Mouse (Mus musculus) telencephalon, adult 2 months (tissue): Measurements from ENCODE around the gene Gm49384.

Source experiments
- DNase-seq: peaks from one replicate; pipeline ENCODE4 v3.0.0-alpha.2; 2011; ENCODE audit warnings: low read depth, low spot score

Gene Gm49384

DNA sequence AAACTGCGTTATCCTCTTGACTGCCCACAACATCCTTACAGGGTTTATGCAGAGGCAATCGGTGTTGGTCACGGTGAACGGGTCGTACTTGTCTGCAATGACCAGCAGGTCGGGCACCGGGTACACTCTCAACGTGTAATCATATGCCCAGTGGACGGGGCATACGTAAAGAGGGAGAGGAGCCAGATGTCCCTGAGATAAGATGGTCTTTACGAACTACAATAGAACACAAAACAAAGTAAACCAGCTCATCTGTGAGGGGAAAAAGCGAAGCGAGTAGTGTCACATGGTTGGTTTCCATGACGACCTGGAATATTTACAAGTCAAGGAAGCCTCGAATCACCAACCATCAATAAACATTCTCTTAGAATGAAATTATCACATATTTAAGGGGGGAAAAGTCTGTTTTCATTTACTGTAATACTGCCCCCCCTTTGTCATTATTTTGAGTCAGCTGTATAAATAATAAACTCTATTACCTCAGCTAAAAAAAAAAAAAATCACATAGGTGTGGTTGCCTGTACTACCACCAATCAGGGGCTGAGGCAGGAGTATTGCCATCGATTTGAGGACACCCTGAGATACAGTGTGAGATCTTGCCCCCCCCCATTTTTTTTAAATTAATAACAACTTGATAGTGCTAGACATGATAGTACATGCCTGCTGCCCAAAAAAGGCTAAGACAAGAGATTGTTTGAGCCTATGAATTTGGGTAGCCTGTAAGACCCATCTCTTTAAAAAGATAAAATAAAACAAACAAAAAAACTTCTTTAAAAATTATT, at the start of gene Gm49384:
TSS of gene Gm49384 (minus strand) at position 216 of the 782 bp plus-strand sequence.
- DNase-seq, result no peak

DNA sequence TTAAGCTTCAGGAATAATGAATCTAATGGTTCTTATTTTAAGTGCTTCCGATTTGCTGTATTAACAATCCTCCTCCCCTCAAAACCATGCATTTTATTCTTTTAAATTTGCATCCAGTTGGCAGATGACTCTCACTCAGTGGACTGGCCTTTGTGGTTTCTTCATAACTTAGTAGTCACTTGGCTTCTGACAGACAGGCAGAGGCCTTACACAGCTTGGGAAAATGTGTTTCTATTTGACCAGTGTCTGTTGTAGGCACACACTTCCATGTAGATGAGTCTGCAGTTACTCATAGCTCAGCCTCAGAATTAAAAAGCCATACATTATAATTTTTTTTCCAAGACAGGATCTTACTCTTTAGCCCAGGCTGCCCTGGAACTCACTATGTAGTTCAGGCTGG, 49.7 kb upstream of the Gm49384 start:
- no peak for DNase-seq

GRCm38 (mm10) chr12:69250756-69251155, 46.7 kb upstream of the Gm49384 start:
- no peak for DNase-seq

GRCm38 (mm10) chr12:69249766-69250165, 45.7 kb upstream of the Gm49384 start:
- DNase-seq, result no peak

- peak; percentile 50 for DNase-seq
These were observed 37.8 kb upstream of the Gm49384 start for GRCm38 (mm10) chr12:69241771-69242431.

GRCm38 (mm10) chr12:69241405-69241770, 37.3 kb upstream of the Gm49384 start:
- DNase-seq, result no peak

GRCm38 (mm10) chr12:69240876-69241275, 36.8 kb upstream of the Gm49384 start, which contains the start of gene Klhdc1:
Gene Klhdc1 (plus strand): TSS chr12:69241176.
- DNase-seq, result peak; percentile 6

DNA sequence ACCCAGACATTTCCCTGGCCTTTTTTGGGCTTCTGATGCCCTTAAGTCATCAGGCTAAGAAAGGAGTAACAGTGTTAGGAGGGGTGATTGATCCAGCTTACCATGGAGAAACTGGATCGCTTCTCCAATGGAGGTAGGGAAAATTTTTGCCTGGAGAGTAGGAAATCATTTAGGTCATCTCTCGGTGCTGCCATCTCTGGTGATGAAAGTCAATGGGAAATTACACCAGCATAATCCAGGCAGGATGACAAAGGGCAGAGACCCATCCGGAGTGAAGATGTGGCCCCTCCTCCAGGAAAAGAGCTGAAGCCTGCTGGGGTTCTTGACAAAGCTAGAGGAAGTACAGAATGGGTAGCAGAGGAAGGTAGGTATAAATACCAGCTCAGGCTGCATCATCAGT, 34.2 kb upstream of the Gm49384 start:
- DNase-seq, result no peak

DNA sequence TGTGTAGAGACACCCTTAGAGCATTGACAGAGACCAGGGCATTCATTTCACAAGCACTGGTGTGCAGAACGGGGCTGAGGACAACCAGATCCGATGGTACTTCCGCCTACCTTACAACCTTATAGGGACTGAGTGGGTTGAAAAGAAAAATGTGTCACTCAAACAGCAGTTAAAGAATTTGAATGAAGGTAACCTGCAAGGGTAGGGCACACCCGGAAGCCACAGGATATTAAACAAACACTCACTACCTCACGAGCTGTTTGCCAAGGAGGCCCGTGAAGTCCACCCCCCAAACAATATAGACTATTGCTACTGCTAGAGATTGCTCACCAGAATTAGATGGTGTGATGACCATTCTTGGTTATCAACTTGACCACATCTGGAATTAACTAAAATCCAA, 31.7 kb upstream of the Gm49384 start:
- no peak for DNase-seq

GRCm38 (mm10) chr12:69229251-69229650, 25.2 kb upstream of the Gm49384 start:
- DNase-seq, result no peak

- peak; percentile 49 for DNase-seq
These were observed 23.9 kb upstream of the Gm49384 start, which contains the start of gene Pole2 for GRCm38 (mm10) chr12:69227776-69228466. Gene Pole2 (minus strand): TSS chr12:69228195.

DNA sequence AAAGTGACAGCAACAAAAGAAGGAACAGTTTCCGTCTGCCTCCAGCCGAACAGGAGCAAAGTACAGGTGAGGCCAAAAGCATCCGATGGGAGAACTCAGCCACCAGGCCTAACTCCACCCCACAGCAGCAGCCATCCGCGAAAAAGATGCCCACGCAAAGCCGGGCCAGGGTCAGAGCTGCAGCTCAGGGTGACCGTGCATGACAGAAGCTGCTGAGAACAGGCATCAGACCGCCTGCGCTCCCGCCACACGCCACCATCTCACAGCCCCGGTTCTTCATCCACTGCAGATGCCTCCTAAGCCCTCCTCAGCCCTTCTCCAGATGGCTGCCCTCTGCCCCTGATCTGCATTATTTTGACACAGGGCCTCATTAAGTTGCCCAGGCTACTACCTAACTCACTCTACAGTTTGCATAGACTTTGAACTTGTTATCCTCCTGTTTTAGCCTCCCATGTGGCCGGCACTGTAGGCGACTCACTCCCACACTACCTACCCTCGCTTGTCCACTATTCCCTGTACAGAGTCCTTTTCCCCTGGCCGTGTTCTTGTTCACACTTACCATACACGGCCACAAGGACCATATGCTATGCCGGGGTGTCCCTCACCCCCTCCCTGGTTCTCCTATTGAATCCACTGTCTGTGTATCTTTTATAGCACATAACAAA, 16.7 kb upstream of the Gm49384 start:
- DNase-seq, result no peak

DNA sequence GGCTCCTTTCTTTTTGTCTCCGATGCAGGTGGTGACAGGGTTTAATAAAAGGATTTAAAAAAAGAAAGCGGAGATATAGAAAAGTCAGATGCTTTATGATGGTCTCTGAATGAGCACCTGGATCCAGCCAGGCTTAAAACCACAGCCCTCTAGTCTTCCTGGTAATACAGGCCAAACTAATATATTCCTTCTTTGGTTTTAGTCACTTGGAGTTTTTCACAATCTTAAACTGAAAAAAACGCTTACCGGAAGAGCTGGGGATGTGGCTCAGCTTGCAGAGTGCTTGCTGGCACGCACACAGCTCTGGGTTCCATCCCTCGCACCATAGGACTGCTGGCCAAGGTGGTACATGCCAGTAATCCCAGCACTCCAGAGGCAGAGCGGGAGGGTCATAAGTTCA, 12.5 kb upstream of the Gm49384 start:
- DNase-seq, result no peak

- DNase-seq, result no peak
These were observed 11.1 kb upstream of the Gm49384 start for GRCm38 (mm10) chr12:69215000-69215785.

DNA sequence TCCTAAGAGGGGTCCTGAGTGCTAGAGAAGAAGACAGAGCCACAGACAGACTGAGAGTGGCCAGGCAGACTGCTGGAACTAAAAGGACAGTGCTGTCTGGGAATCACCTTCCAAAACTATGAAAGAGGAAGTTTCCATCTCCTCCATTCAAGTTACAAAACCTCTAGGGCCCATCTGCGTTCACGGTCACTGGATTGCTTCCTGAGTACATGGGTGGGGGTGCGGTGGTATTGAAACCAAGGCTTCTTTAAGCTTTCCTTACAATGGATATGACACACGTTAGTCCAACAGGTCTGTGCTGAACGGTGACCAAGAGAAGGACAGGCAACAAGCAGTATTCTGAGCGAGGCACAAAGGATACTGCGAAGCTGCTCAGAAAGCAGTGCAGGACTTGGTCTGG, 10.3 kb upstream of the Gm49384 start:
- DNase-seq, result no peak

GRCm38 (mm10) chr12:69213186-69213777, 9.2 kb upstream of the Gm49384 start:
- DNase-seq, result no peak

DNA sequence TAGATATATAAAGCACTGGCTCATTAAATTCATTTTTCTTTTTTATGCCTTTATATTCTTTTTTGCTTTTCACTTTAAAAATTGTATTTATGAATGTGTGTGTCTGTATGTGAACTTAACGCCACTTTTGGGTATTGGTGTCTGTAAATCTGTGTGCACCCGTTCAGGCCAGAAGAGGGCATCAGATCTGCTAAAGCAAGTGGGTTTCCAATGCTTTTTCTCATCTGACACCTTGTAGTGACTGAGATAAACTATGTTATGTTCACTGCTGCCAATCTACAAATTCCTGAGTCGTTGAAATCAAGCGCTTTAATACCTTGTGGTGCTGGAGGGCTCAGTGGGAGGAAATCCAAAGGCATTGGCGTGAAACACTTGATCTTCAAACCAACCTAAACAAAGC, 7.0 kb upstream of the Gm49384 start:
- DNase-seq, result no peak

DNA sequence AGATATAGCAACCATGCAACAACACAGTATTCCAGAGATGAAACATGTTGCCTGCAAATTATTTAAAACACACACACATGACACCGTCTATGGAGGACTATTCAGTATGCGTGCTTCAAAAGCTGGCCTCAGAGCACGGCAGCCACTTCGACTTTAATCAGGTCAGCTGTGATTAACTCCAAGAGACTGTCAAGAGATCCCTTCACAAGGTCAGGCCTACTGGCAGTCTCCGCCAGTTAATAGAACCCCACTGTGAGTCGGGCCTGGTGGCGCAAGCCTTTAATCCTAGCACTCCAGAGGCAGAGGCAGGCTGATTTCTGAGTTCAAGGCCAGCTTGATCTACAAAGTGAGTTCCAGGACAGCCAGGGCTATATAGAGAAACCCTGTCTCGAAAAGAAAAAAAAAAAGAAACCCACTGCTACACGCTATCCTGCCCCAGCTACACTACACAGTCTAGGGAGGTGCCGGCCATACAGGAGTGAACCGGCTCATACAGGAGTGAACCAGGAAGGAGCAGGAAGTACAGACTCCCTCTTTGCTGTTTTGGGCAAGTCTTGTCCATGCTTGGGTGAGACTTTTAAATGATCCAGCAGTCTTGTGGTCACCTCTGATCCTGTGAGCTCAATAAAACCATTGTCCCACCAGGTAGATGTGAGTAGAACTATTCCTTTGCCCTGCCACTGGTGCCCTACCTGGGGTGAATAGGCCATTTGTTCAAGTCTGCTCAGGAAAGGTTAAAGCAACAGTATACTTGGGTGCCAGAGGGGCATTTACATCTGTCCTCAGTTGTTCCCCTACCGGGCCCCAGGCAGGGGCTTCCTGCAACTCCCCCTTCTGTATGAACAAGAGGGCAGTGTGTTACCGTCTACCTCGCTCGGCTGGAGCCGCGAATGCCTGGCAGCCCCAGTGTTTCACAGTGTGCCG, 6.3 kb upstream of the Gm49384 start:
- DNase-seq, result no peak

DNA sequence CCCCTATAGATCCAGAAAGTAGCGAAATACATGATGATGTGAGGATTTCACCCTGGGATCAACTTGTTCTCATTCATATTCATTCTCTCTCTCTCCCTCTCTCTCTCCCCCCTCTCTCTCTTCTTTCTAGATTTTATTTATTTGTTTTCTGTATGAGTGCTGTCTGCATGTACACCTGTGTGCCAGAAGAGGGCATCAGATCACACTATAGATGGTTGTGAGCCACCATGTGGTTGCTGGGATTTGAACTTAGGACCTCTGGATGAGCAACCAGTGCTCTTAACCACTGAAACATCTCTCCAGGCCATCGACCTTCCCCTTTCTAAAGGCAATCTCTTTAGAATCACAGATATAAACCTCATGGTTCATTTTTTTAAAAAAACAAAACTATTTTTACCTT, 4.5 kb upstream of the Gm49384 start:
- DNase-seq, result no peak

DNA sequence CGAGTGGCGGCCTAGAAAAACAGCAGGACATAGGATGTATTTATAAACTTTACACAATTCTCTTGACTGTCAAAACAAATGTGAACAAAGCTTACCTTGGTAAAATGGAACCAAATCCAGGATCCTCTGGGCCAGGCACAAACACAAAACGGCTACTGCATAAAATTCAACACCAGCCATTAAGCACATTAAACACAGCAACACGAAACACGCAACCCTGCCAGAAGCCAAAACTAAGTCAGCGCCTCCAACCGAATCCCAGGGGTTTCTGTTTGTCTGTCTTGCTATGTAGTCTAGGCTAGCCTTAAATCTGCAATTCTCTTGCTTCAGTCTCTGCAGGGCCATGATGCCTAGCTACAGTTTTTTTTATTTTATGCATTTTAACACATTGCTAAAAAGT, 3.9 kb upstream of the Gm49384 start:
- no peak for DNase-seq
